15 mouse cellular contexts compared by ENCODE assay signal in the genomic region with DNA sequence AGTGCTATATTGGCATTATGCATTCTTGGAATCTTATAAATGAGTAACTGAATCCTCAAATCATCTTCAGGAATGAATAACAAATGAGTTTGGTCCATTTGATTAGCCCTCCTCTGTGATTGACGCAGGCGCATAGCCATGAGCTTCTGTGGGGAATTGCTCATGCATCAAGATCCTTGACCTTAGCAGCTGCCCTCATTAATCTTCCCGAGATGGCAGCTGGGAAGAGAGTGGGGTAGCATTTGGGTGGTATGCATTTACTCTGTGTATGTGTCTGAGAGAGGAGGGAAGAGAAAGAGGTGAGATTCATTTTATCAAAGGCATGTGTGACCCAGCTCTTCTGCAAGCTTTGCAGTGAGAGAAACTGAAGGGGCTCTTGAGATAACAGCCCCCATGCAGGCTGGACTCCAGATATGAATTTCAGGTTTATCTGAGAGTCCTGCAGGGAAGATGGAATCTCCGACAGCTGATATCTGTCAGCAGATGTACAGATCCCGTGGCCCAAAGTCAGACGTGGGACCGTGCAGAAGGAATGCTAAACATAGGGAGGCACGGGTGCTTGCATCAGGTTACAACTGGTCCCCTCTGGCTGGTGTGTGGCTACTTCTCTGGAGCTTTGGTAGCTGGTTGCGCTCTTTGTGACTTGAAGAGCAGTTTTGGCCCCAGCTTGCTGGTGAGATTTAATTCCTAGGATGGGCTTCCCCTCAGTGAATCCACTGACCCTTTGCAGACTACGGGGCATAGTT.
DNase-seq lines count a peak whose midpoint lies in the region; ATAC-seq and TF ChIP-seq lines count a peak whose summit lies in the region.
"Had no signal": no experiment of that assay in that cellular context is flagged by ENCODE, and none has a peak within 500 bp of the region (broad histone marks: within the 10 kb centered on the region; RNA-seq: fewer than 3 reads in every experiment).

No protein-coding gene starts in this region.

- no peak for ATAC-seq in forebrain, embryonic 13.5 days
- ATAC-seq in embryonic facial prominence, embryonic 14.5 days (ENCODE audit: low read depth), result peak; percentile 81
- ATAC-seq: intestine, embryonic 16.5 days had no signal

- H3K36me3 ChIP-seq in forebrain, embryonic 10.5 days (replicated peaks), result no peaks in the 10 kb centered on the region
- H3K36me3 ChIP-seq in forebrain, embryonic 13.5 days (ENCODE audit: poor library complexity, severe bottlenecking), result no peaks in the 10 kb centered on the region
- H3K36me3 ChIP-seq in embryonic facial prominence, embryonic 14.5 days (ENCODE audit: control insufficient read depth, insufficient read depth, low read length), result no peaks in the 10 kb centered on the region
- H3K36me3 ChIP-seq: heart, embryonic 13.5 days; liver, embryonic 15.5 days had no signal

- no peak for TF ChIP-seq CTCF in layer of hippocampus, adult 2 months (conservative IDR thresholded peaks at IDR 0.05)

- no peak overlapping the region for H3K9ac ChIP-seq in forebrain, embryonic 13.5 days
- H3K9ac ChIP-seq in embryonic facial prominence, embryonic 14.5 days (ENCODE audit: low read depth, low read length), result no peak overlapping the region
- H3K9ac ChIP-seq: heart, embryonic 13.5 days; liver, embryonic 15.5 days had no signal

- H3K27ac ChIP-seq in forebrain, embryonic 10.5 days, result peak overlapping the region; percentile 26; the same call in 1 of the 2 replicates
- no peak overlapping the region for H3K27ac ChIP-seq in forebrain, embryonic 13.5 days
- no peak overlapping the region for H3K27ac ChIP-seq in embryonic facial prominence, embryonic 14.5 days (replicated peaks; ENCODE audit: low read depth, low read length)
- H3K27ac ChIP-seq in layer of hippocampus, adult 2 months, result no peak overlapping the region
- H3K27ac ChIP-seq: heart, embryonic 13.5 days; liver, embryonic 15.5 days; macrophage had no signal

- DNase-seq in forebrain, embryonic 10.5 days (ENCODE audit: extremely low spot score, low spot score), result no peak
- peak; percentile 13 for DNase-seq in NIH3T3 (ENCODE audit: low read depth)
- DNase-seq in embryonic facial prominence, embryonic 14.5 days (ENCODE audit: low spot score), result peak; percentile 69
- DNase-seq in mesoderm, embryonic 11.5 days (ENCODE audit: low read depth, low spot score), result peak; percentile 70
- DNase-seq in layer of hippocampus, adult 2 months (ENCODE audit: low spot score in 2 of 2), result no peak
- DNase-seq in cerebellum, adult 11 months, result no peak
- no peak for DNase-seq in ovary, postnatal 10 days (ENCODE audit: low spot score)
- DNase-seq: cerebellum, adult 2 months; kidney, postnatal 4 days; right cerebral cortex, postnatal 25 days had no signal

- H3K27me3 ChIP-seq in forebrain, embryonic 10.5 days (ENCODE audit: poor library complexity, severe bottlenecking), result no peaks in the 10 kb centered on the region
- no peaks in the 10 kb centered on the region for H3K27me3 ChIP-seq in forebrain, embryonic 13.5 days
- no peaks in the 10 kb centered on the region for H3K27me3 ChIP-seq in embryonic facial prominence, embryonic 14.5 days (replicated peaks; ENCODE audit: control insufficient read depth, insufficient read depth, low read length)
- H3K27me3 ChIP-seq: liver, embryonic 15.5 days had no signal

- WGBS in forebrain, embryonic 10.5 days, result 78% methylated on average over 10 of the region's 10 CpGs
- 69% methylated on average over 10 of the region's 10 CpGs for WGBS in forebrain, embryonic 13.5 days
- WGBS in embryonic facial prominence, embryonic 14.5 days, result 55% methylated on average over 10 of the region's 10 CpGs

- H3K4me1 ChIP-seq in forebrain, embryonic 10.5 days, result peaks cover 10% of the 10 kb centered on the region
- H3K4me1 ChIP-seq in forebrain, embryonic 13.5 days, result peaks cover 6% of the 10 kb centered on the region; the same call in 1 of the 2 replicates
- no peaks in the 10 kb centered on the region for H3K4me1 ChIP-seq in embryonic facial prominence, embryonic 14.5 days (ENCODE audit: control insufficient read depth, insufficient read depth, low read length)
- H3K4me1 ChIP-seq: liver, embryonic 15.5 days had no signal

- no peak overlapping the region for H3K4me3 ChIP-seq in forebrain, embryonic 10.5 days
- H3K4me3 ChIP-seq in forebrain, embryonic 13.5 days, result no peak overlapping the region
- H3K4me3 ChIP-seq in embryonic facial prominence, embryonic 14.5 days (ENCODE audit: low read depth, low read length), result no peak overlapping the region
- no peak overlapping the region for H3K4me3 ChIP-seq in layer of hippocampus, adult 2 months
- H3K4me3 ChIP-seq: heart, embryonic 13.5 days; liver, embryonic 15.5 days had no signal

- no peaks in the 10 kb centered on the region for H3K9me3 ChIP-seq in forebrain, embryonic 10.5 days
- no peaks in the 10 kb centered on the region for H3K9me3 ChIP-seq in forebrain, embryonic 13.5 days (replicated peaks)
- H3K9me3 ChIP-seq in embryonic facial prominence, embryonic 14.5 days (ENCODE audit: control insufficient read depth, low read length), result no peaks in the 10 kb centered on the region
- H3K9me3 ChIP-seq: heart, embryonic 13.5 days; liver, embryonic 15.5 days had no signal

- H3K4me2 ChIP-seq in forebrain, embryonic 13.5 days, result no peak overlapping the region
- H3K4me2 ChIP-seq in embryonic facial prominence, embryonic 14.5 days (ENCODE audit: low read depth, low read length), result no peak overlapping the region
- H3K4me2 ChIP-seq: heart, embryonic 13.5 days; liver, embryonic 15.5 days had no signal

Comparison
In these comparisons a context has a peak if more than half of its experiments do, and no peak if none do; other contexts are left out.
1. DNase-seq: peak in NIH3T3 (single experiment), embryonic facial prominence, embryonic 14.5 days (single experiment) and mesoderm, embryonic 11.5 days (single experiment); none in forebrain, embryonic 10.5 days (single experiment), layer of hippocampus, adult 2 months (0 of 2), cerebellum, adult 11 months (single experiment) and ovary, postnatal 10 days (single experiment).